Mouse (Mus musculus) myocyte (in vitro differentiated cells): Measurements from ENCODE around the gene Klf3.

Experiments used
- CEBPB ChIP-seq: IDR thresholded peaks from 2 replicates; pipeline ENCODE4 v1.6.1; 2011; ENCODE audit warnings: mild to moderate bottlenecking, moderate library complexity; ENCODE audit not compliant: poor library complexity, insufficient read depth, severe bottlenecking
- E2F4 ChIP-seq: IDR thresholded peaks from one replicate; pipeline ENCODE4 v1.6.1; 2011; ENCODE audit warnings: mild to moderate bottlenecking, control low read depth, moderate library complexity; ENCODE audit not compliant: insufficient read depth
- MAX ChIP-seq: IDR thresholded peaks from one replicate; pipeline ENCODE4 v1.6.1; 2011; ENCODE audit warnings: low read depth, mild to moderate bottlenecking, control low read depth
- MYOD1 ChIP-seq, 3 experiments: IDR thresholded peaks; one replicate each; pipeline ENCODE4 v1.6.1; 2011; ENCODE audit warnings: control low read depth in 2 of 3, low read depth in 2 of 3, mild to moderate bottlenecking in 2 of 3, moderate library complexity in 1 of 3; ENCODE audit not compliant: insufficient read length in 2 of 3, control insufficient read depth in 1 of 3
- MYOG ChIP-seq, 3 experiments: IDR thresholded peaks; one replicate each; pipeline ENCODE4 v1.6.1; 2011; ENCODE audit warnings: control low read depth in 2 of 3, low read depth in 2 of 3, mild to moderate bottlenecking in 2 of 3; ENCODE audit not compliant: insufficient read length in 2 of 3, control insufficient read depth in 1 of 3, insufficient read depth in 1 of 3
- POLR2A ChIP-seq: IDR thresholded peaks from one replicate; pipeline ENCODE4 v1.6.1; 2011; ENCODE audit warnings: low read depth, mild to moderate bottlenecking, control low read depth, moderate library complexity; ENCODE audit not compliant: insufficient read length
- POLR2AphosphoS2 ChIP-seq: IDR thresholded peaks from one replicate; pipeline ENCODE4 v1.6.1; 2011; ENCODE audit warnings: low read depth, control low read depth; ENCODE audit not compliant: insufficient read length
- REST ChIP-seq: IDR thresholded peaks from one replicate; pipeline ENCODE4 v1.6.1; 2011; ENCODE audit warnings: mild to moderate bottlenecking, control low read depth, moderate library complexity; ENCODE audit not compliant: insufficient read depth, insufficient read length
- SRF ChIP-seq: IDR thresholded peaks from one replicate; pipeline ENCODE4 v1.6.1; 2011; ENCODE audit warnings: low read depth; ENCODE audit not compliant: control insufficient read depth, insufficient read length
- TCF12 ChIP-seq: IDR thresholded peaks from one replicate; pipeline ENCODE4 v1.6.1; 2011; ENCODE audit warnings: mild to moderate bottlenecking, control low read depth; ENCODE audit not compliant: poor library complexity, insufficient read depth, severe bottlenecking
- TCF3 ChIP-seq: IDR thresholded peaks from one replicate; pipeline ENCODE4 v1.6.1; 2011; ENCODE audit warnings: low read depth, control low read depth; ENCODE audit not compliant: insufficient read length
- USF1 ChIP-seq: IDR thresholded peaks from one replicate; pipeline ENCODE4 v1.6.1; 2011; ENCODE audit warnings: low read depth, mild to moderate bottlenecking, control low read depth, moderate library complexity

DNA sequence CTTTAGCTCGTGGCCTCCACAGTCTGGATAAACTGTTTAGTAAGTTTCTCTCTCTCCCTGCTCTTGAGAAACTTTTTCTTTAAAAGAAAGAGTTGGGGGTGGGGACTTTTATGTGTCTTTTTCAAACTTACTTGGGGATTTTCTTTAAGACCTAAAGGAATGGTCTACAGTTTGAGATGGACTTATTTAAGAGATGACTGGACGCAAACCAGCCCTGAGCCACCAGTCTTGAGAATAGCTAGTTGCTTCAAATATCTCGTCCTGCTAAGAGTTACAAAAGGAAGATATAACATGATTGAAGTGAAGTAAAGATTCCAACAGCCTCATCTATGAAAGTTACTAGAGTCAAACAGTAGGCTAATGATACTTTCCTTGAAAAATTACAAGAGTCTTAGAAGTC, 4.0 kb downstream of the Klf3 start:
- TF ChIP-seq MYOD1 (IDR thresholded peaks at IDR 0.05; ENCODE audit: control insufficient read depth in 1 of 3, insufficient read length in 2 of 3, low read depth in 2 of 3), result no peak
- no peak for TF ChIP-seq MAX
- TF ChIP-seq POLR2A, result no peak
- no peak for TF ChIP-seq TCF12
- no peak for TF ChIP-seq USF1
- TF ChIP-seq E2F4, result no peak
- TF ChIP-seq CEBPB, result no peak
- TF ChIP-seq POLR2AphosphoS2, result no peak
- no peak for TF ChIP-seq REST
- TF ChIP-seq SRF, result no peak
- TF ChIP-seq MYOG (IDR thresholded peaks at IDR 0.05; ENCODE audit: control insufficient read depth in 1 of 3, insufficient read depth in 1 of 3, insufficient read length in 2 of 3, low read depth in 2 of 3), result no peak
- TF ChIP-seq TCF3, result no peak
